Mouse (Mus musculus) lung, postnatal 0 days (tissue): ENCODE data around the gene Gtdc1. TPM values are rescaled to one million over a fixed set of nuclear protein-coding genes. Genes with fewer than 3 reads are reported as not detected.

Experiments used
- ATAC-seq: fragments of 200-750 bp; cut with Nextera tagmentation; 2 replicates; pipeline ENCODE4 v1.8.0; 2017; ENCODE audit warnings: moderate library complexity
- DNase-seq: peaks from one replicate; pipeline ENCODE4 v3.0.0-alpha.2; 2016; ENCODE audit warnings: low spot score
- H3K27ac ChIP-seq: fragments of 300-500 bp; sonication (generic); 2 replicates; pipeline ENCODE4 v1.5.1; 2014; ENCODE audit warnings: antibody characterized with exemption, mild to moderate bottlenecking, low read length, mixed read lengths
- H3K27me3 ChIP-seq: fragments of 300-500 bp; sonication (generic); replicated peaks from 2 replicates; pipeline ENCODE4 v1.6.1; 2014; ENCODE audit warnings: low read length, mixed read lengths; ENCODE audit not compliant: insufficient read depth
- H3K36me3 ChIP-seq: fragments of 300-500 bp; sonication (generic); 2 replicates; pipeline ENCODE4 v1.6.1; 2014; ENCODE audit warnings: low read length, mixed read lengths; ENCODE audit not compliant: insufficient read depth
- H3K4me1 ChIP-seq: fragments of 300-500 bp; sonication (generic); 2 replicates; pipeline ENCODE4 v1.6.1; 2014; ENCODE audit warnings: antibody characterized with exemption, low read depth, low read length, mixed read lengths; ENCODE audit not compliant: insufficient read depth
- H3K4me2 ChIP-seq: fragments of 300-500 bp; sonication (generic); replicated peaks from 2 replicates; pipeline ENCODE4 v1.6.1; 2014; ENCODE audit warnings: low read depth, mild to moderate bottlenecking, low read length, moderate library complexity, mixed read lengths
- H3K4me3 ChIP-seq: fragments of 300-500 bp; sonication (generic); 2 replicates; pipeline ENCODE4 v1.5.1; 2014; ENCODE audit warnings: low read depth, low read length
- H3K9ac ChIP-seq: fragments of 300-500 bp; sonication (generic); replicated peaks from 2 replicates; pipeline ENCODE4 v1.6.1; 2014; ENCODE audit warnings: low read depth, mild to moderate bottlenecking
- H3K9me3 ChIP-seq: fragments of 300-500 bp; sonication (generic); 2 replicates; pipeline ENCODE4 v1.6.1; 2016; ENCODE audit warnings: low read length, mixed read lengths
- CTCF ChIP-seq: IDR thresholded peaks from 2 replicates; pipeline ENCODE4 v1.5.1; 2016; ENCODE audit warnings: antibody characterized with exemption, mild to moderate bottlenecking
- EP300 ChIP-seq: IDR thresholded peaks from 2 replicates; pipeline ENCODE4 v1.6.1; 2016; ENCODE audit warnings: antibody characterized with exemption, mild to moderate bottlenecking, control low read depth
- WGBS: fragments of 180-500 bp; shearing (Covaris S2); extraction: QIAGEN DNeasy Blood & Tissue Kit; methylation state at CpG from one replicate; pipeline ENCODE4 v1.1.7; 2014; 5-methylcytosine and 5-hydroxymethylcytosine counted together
- polyA plus RNA-seq: library from polyadenylated mRNA; unstranded; fragments of >200 nt; fragmentation: Nextera tagmentation; extraction: Ambion mirVana; gene quantifications from 2 replicates; pipeline ENCODE4 v1.2.1, GENCODE M21; 2015

Gtdc1 gene
- polyA plus RNA-seq, 1 experiment from 2014 or later: 10.0 TPM

DNA sequence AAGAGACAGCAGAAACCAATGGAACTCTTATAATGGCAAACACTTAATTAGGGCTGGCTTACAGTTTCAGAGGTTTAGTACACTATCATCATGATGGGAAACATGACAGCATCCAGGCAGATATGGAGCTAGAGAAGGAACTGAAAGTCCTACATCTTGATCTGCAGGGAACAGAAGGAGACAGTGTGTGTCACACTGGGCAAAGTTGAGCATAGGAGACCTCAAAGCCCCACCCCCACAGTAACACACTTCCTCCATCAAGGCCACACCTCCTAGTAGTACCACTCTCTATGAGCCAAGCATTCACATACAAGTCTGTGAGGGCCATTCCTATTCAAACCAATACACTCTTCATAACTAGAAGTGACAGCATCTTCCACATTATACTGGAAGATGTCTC lies 109.7 kb downstream of the Gtdc1 start:
- H3K36me3 ChIP-seq: no peaks in the 10 kb centered on the region
- no peak overlapping the region for H3K9ac ChIP-seq
- ATAC-seq: no peak
- H3K27me3 ChIP-seq: no peaks in the 10 kb centered on the region
- TF ChIP-seq CTCF: no peak
- no peak for TF ChIP-seq EP300
- no peaks in the 10 kb centered on the region for H3K9me3 ChIP-seq
- no peak overlapping the region for H3K4me2 ChIP-seq
- no peak for DNase-seq
- H3K27ac ChIP-seq: no peak overlapping the region
- H3K4me3 ChIP-seq: no peak overlapping the region
- H3K4me1 ChIP-seq: no peaks in the 10 kb centered on the region

DNA sequence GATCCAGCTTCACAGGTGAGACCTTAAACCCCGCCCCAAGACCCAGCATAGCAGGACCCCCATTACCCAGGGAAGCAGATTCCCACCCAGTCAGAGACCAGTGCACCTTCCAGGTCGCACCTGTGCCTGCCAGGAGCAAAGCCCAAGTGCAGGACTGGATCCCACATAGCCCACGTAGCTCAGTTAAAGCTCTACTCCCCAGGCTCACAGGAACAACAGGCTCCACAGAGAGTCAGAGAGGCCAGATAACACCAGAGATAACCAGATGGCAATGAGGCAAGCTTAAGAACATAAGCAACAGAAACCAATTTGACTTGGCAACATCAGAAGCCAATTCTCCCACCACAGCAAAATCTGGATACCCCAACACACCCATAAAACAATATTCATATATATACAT lies 113.7 kb downstream of the Gtdc1 start:
- Histone ChIP-seq H3K27ac (no peak overlapping the region), H3K9me3 (no peaks in the 10 kb centered on the region), H3K27me3 (no peaks in the 10 kb centered on the region), H3K4me1 (no peaks in the 10 kb centered on the region), H3K9ac (no peak overlapping the region), H3K4me2 (no peak overlapping the region), H3K36me3 (no peaks in the 10 kb centered on the region), H3K4me3 (no peak overlapping the region)
- DNase-seq: no peak
- WGBS: 69% methylated on average over 3 of the region's 3 CpGs
- no peak for TF ChIP-seq CTCF
- no peak for TF ChIP-seq EP300
- no peak for ATAC-seq

DNA sequence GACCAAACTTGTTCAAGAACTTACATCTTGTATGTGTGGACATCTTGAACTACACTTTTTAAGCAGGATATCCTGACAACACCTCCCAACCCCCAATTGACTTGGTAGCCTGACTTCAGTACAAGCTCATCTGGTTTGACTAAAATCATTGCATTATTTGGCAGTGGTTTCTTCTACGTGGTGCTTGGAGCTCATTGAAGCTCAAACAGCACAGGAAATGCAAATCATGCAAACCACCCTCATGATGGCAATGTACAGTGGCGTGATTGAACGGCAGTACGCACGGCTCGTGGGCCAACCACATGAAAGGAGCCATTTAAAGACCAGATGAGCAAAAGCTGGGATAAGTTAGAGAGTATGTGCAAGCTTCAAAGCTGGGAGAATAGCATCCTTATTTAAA lies 123.0 kb downstream of the Gtdc1 start:
- H3K27me3 ChIP-seq: no peaks in the 10 kb centered on the region
- TF ChIP-seq EP300: no peak
- no peak for TF ChIP-seq CTCF
- no peaks in the 10 kb centered on the region for H3K36me3 ChIP-seq
- H3K4me3 ChIP-seq: no peak overlapping the region
- no peak overlapping the region for H3K9ac ChIP-seq
- no peaks in the 10 kb centered on the region for H3K4me1 ChIP-seq
- H3K9me3 ChIP-seq: no peaks in the 10 kb centered on the region
- H3K27ac ChIP-seq: no peak overlapping the region
- DNase-seq (no peak), ATAC-seq (no peak)
- WGBS: 87% methylated on average over 6 of the region's 6 CpGs
- no peak overlapping the region for H3K4me2 ChIP-seq

DNA sequence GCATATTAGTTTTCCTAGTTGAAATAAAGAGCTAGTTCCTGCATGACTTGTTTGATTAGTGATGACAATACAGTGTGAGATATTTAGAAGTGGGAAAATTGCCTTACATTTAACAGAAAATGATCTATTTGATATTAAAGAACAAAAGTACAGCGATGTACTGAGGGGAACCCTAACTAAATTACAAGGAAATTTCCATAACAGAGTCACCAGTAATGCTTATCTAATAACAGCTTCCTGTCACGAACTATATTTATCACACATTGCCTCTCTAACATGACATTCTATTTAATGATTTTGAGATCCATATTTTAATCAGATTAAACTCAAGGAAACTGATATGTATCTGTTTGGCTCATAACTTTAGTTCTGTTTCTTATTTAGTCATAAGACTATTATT lies 126.1 kb downstream of the Gtdc1 start:
- Histone ChIP-seq H3K4me3 (no peak overlapping the region), H3K36me3 (no peaks in the 10 kb centered on the region), H3K27ac (no peak overlapping the region), H3K9me3 (no peaks in the 10 kb centered on the region), H3K4me1 (no peaks in the 10 kb centered on the region), H3K27me3 (no peaks in the 10 kb centered on the region), H3K4me2 (no peak overlapping the region), H3K9ac (no peak overlapping the region)
- ATAC-seq (no peak), DNase-seq (no peak)
- 59% methylated on average over 2 of the region's 2 CpGs for WGBS
- TF ChIP-seq EP300: no peak
- TF ChIP-seq CTCF: no peak

DNA sequence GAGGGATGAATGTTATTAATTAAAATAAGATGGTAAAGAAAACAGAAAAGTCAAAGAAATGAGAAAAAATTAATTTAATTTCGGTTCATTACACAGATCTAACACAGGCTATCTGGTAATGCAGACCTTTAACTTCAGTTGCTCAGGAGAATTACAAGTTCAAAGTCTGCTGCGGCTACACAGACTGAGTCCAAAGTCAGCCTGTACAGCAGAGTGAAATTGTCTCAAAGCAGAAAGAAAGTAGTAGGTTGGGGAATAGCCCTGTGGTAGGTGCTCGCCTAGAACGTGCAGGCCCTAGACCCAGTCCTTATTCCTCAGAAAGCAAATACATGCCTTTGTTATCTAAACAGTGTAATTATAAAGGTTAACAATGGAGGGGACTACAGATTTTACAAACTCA lies 135.6 kb downstream of the Gtdc1 start:
- no peaks in the 10 kb centered on the region for H3K36me3 ChIP-seq
- H3K4me1 ChIP-seq: no peaks in the 10 kb centered on the region
- TF ChIP-seq CTCF (no peak), EP300 (no peak)
- no peak overlapping the region for H3K4me2 ChIP-seq
- DNase-seq: no peak
- H3K27ac ChIP-seq: no peak overlapping the region
- WGBS: 88% methylated on average over 4 of the region's 4 CpGs
- no peaks in the 10 kb centered on the region for H3K9me3 ChIP-seq
- H3K9ac ChIP-seq: no peak overlapping the region
- no peak overlapping the region for H3K4me3 ChIP-seq
- H3K27me3 ChIP-seq: no peaks in the 10 kb centered on the region
- no peak for ATAC-seq

DNA sequence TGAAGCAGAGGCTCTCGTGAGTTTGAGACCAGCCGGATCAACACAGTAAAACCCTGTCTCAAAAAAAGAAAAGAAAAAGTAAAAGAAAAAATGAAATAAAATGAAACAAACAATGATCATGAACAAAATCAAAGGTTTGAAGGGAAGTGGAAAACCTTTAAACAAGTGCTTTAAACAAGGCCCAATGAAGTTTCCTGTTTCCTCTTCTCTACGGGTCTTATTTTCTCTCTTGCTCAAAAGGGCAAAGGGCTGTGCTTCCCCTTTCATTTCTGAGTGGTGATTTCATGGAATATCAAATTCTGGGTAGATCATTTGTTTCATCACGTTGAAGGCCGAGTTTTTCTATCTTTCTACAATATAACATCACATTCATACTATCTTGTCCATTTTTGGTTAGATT lies 136.3 kb downstream of the Gtdc1 start:
- Histone ChIP-seq H3K4me1 (no peaks in the 10 kb centered on the region), H3K27me3 (no peaks in the 10 kb centered on the region), H3K9me3 (no peaks in the 10 kb centered on the region), H3K4me3 (no peak overlapping the region), H3K36me3 (no peaks in the 10 kb centered on the region), H3K9ac (no peak overlapping the region), H3K27ac (no peak overlapping the region), H3K4me2 (no peak overlapping the region)
- TF ChIP-seq EP300: no peak
- TF ChIP-seq CTCF: no peak
- no peak for ATAC-seq
- DNase-seq: no peak
- WGBS: 81% methylated on average over 5 of the region's 5 CpGs

DNA sequence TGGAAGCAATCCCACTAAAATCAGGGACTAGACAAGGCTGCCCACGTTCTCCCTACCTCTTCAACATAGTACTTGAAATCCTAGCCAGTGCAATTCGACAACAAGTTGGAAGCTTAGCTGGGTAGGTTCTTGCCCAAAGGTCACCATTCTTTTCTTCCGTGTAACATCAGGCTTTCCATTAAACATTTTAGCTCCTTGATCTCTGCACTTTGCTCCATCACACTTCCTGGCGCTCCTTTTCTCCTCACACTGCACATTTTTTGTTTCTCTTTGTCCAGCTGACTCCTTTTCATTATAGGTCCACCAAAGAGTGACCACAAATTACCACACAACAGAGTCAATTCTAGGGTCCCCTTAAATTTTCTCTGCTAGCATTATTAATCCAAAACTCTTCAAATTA lies 144.7 kb downstream of the Gtdc1 start:
- TF ChIP-seq CTCF: no peak
- H3K36me3 ChIP-seq: no peaks in the 10 kb centered on the region
- no peak for ATAC-seq
- H3K4me1 ChIP-seq: no peaks in the 10 kb centered on the region
- no peaks in the 10 kb centered on the region for H3K9me3 ChIP-seq
- H3K27ac ChIP-seq: no peak overlapping the region
- 87% methylated on average over 4 of the region's 4 CpGs for WGBS
- DNase-seq: no peak
- H3K4me2 ChIP-seq: no peak overlapping the region
- no peaks in the 10 kb centered on the region for H3K27me3 ChIP-seq
- no peak overlapping the region for H3K9ac ChIP-seq
- H3K4me3 ChIP-seq: no peak overlapping the region
